Mouse (Mus musculus): Measurements from ENCODE around the gene Poln. TPM values are rescaled to one million over a fixed set of nuclear protein-coding genes. Genes with fewer than 3 reads are reported as not detected.

Poln gene
- polyA plus RNA-seq, 1 experiment from 2014 or later: 0.07 TPM

GRCm38 (mm10) chr5:34177091-34177490, 7.8 kb upstream of the Poln start:
- no peak overlapping the region for H3K4me3 ChIP-seq (ENCODE audit: low read depth, low read length)
- no peak overlapping the region for H3K9ac ChIP-seq (ENCODE audit: low read length)
- no peak overlapping the region for H3K27ac ChIP-seq (replicated peaks)
- no peaks in the 10 kb centered on the region for H3K27me3 ChIP-seq (ENCODE audit: control insufficient read depth, insufficient read depth, low read length)
- ATAC-seq (ENCODE audit: low FRiP score, low TSS enrichment) (no peak), DNase-seq (ENCODE audit: low spot score) (peak; percentile 10)
- no peaks in the 10 kb centered on the region for H3K4me1 ChIP-seq (replicated peaks; ENCODE audit: control insufficient read depth, insufficient read depth)
- peaks cover 31% of the 10 kb centered on the region for H3K36me3 ChIP-seq (ENCODE audit: control insufficient read depth, insufficient read depth, low read length)
- no peak overlapping the region for H3K4me2 ChIP-seq (replicated peaks; ENCODE audit: low read depth)
- H3K9me3 ChIP-seq (ENCODE audit: control insufficient read depth, low read length): no peaks in the 10 kb centered on the region
- no peak for TF ChIP-seq CTCF (IDR thresholded peaks at IDR 0.05; ENCODE audit: low read depth)
- 87% methylated on average over 2 of the region's 2 CpGs for WGBS

DNA sequence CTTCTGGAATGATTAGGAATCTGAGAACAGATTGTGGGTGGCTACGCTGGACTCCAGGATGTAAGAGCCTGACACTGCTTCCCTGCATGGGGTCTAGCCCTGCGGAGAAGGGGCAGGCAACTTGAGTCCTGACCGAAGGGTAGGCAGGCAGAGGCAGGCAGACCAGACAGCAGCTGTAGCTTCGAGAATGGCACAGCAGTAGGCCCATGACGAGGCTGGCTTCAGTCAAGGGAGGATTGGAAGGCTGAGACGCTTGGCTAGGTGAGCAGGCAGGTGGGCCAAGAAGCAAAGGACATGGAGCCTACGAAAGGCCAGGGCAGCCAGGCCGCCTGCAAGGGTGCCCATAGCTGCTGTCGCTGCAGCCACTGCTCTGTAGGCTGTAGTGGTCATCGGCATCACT, 7.4 kb upstream of the Poln start:
- 87% methylated on average over 10 of the region's 10 CpGs for WGBS
- Histone ChIP-seq H3K27ac (replicated peaks) (no peak overlapping the region), H3K9me3 (ENCODE audit: control insufficient read depth, low read length) (no peaks in the 10 kb centered on the region), H3K4me3 (ENCODE audit: low read depth, low read length) (no peak overlapping the region), H3K4me1 (replicated peaks; ENCODE audit: control insufficient read depth, insufficient read depth) (no peaks in the 10 kb centered on the region), H3K27me3 (ENCODE audit: control insufficient read depth, insufficient read depth, low read length) (no peaks in the 10 kb centered on the region), H3K9ac (ENCODE audit: low read length) (no peak overlapping the region), H3K4me2 (replicated peaks; ENCODE audit: low read depth) (no peak overlapping the region), H3K36me3 (ENCODE audit: control insufficient read depth, insufficient read depth, low read length) (peaks cover 31% of the 10 kb centered on the region)
- TF ChIP-seq EP300 (optimal IDR thresholded peaks at IDR 0.05) (no peak), CTCF (IDR thresholded peaks at IDR 0.05; ENCODE audit: low read depth) (no peak)
- DNase-seq (ENCODE audit: low spot score): peak; percentile 12
- ATAC-seq (ENCODE audit: low FRiP score, low TSS enrichment): peak; percentile 21; the same call in 1 of the 2 replicates

DNA sequence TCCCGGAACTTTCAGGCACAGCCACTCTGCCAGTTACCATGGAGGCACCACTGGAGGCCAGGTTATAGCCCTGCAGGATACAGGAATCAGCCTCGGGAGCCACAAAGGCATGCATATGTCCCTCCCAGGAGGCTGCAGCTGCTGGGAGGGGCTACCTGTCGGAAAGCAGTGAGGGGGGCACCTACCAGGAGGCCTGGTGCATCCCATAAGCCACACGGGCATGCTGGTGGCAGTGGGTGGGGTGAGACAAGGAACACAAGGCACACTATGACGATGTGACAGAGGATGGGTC, 6.1 kb upstream of the Poln start:
- Histone ChIP-seq H3K27me3 (ENCODE audit: control insufficient read depth, insufficient read depth, low read length) (no peaks in the 10 kb centered on the region), H3K9me3 (ENCODE audit: control insufficient read depth, low read length) (no peaks in the 10 kb centered on the region), H3K36me3 (ENCODE audit: control insufficient read depth, insufficient read depth, low read length) (peaks cover 31% of the 10 kb centered on the region), H3K4me2 (replicated peaks; ENCODE audit: low read depth) (no peak overlapping the region), H3K9ac (ENCODE audit: low read length) (no peak overlapping the region), H3K27ac (replicated peaks) (no peak overlapping the region), H3K4me1 (replicated peaks; ENCODE audit: control insufficient read depth, insufficient read depth) (no peaks in the 10 kb centered on the region), H3K4me3 (ENCODE audit: low read depth, low read length) (no peak overlapping the region)
- 40% methylated on average over 5 of the region's 5 CpGs for WGBS
- peak; percentile 11 for DNase-seq (ENCODE audit: low spot score)
- no peak for ATAC-seq (ENCODE audit: low FRiP score, low TSS enrichment)
- TF ChIP-seq EP300 (optimal IDR thresholded peaks at IDR 0.05): no peak
- no peak for TF ChIP-seq CTCF (IDR thresholded peaks at IDR 0.05; ENCODE audit: low read depth)

DNA sequence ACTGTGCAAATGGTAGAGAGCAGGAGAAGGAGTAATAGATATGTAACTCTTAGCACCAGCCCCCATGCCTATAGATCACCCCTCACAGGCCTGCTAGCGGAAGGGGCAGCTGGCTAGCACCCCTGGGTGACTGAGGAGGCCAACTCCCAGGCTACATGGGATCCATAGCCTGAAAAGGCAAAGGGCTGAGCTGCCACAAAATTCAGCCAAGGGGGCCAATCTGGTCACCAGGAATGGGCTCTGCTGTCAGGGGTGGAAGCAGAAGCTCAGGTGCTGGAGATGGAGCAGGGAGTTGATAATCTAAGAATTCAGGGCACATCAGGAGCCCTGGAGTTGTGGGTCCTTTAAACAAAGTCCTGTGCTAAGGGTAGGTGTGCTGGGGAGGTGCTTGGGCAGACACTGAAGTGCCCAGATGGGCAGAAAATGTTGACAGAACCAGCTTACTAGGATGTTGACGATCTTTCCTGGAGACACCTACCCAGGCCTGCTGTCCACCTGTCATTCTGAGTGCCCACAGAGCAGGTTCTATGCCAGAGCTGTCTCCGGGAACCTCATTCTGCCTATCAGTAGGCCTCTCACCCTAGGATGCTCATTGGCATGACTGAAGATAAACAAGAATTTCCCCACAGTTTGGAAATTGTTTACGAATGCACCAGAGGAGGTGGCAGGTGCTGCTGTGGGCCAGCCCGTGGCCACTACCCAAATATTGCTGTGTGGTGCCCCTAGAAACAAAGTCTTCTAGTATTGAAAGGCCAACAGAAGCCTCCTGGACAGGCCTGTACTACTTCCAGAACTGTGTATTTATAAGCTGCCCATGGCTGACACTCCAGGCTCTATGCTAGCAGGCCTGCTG, 5.5 kb upstream of the Poln start:
- H3K27ac ChIP-seq (replicated peaks): no peak overlapping the region
- DNase-seq (ENCODE audit: low spot score): peak; percentile 11
- H3K4me1 ChIP-seq (replicated peaks; ENCODE audit: control insufficient read depth, insufficient read depth): no peaks in the 10 kb centered on the region
- no peak overlapping the region for H3K4me3 ChIP-seq (ENCODE audit: low read depth, low read length)
- H3K27me3 ChIP-seq (ENCODE audit: control insufficient read depth, insufficient read depth, low read length): no peaks in the 10 kb centered on the region
- no peak overlapping the region for H3K4me2 ChIP-seq (replicated peaks; ENCODE audit: low read depth)
- TF ChIP-seq CTCF (IDR thresholded peaks at IDR 0.05; ENCODE audit: low read depth): no peak
- TF ChIP-seq EP300 (optimal IDR thresholded peaks at IDR 0.05): no peak
- WGBS: 69% methylated on average over 5 of the region's 5 CpGs
- no peak for ATAC-seq (ENCODE audit: low FRiP score, low TSS enrichment)
- no peaks in the 10 kb centered on the region for H3K9me3 ChIP-seq (ENCODE audit: control insufficient read depth, low read length)
- no peak overlapping the region for H3K9ac ChIP-seq (ENCODE audit: low read length)
- H3K36me3 ChIP-seq (ENCODE audit: control insufficient read depth, insufficient read depth, low read length): peaks cover 31% of the 10 kb centered on the region

- DNase-seq (ENCODE audit: low spot score): no peak
- Histone ChIP-seq H3K9ac (ENCODE audit: low read length) (no peak overlapping the region), H3K4me2 (replicated peaks; ENCODE audit: low read depth) (no peak overlapping the region), H3K4me1 (replicated peaks; ENCODE audit: control insufficient read depth, insufficient read depth) (no peaks in the 10 kb centered on the region), H3K27ac (replicated peaks) (no peak overlapping the region), H3K9me3 (ENCODE audit: control insufficient read depth, low read length) (no peaks in the 10 kb centered on the region), H3K27me3 (ENCODE audit: control insufficient read depth, insufficient read depth, low read length) (no peaks in the 10 kb centered on the region), H3K4me3 (ENCODE audit: low read depth, low read length) (no peak overlapping the region), H3K36me3 (ENCODE audit: control insufficient read depth, insufficient read depth, low read length) (peaks cover 31% of the 10 kb centered on the region)
- TF ChIP-seq CTCF (IDR thresholded peaks at IDR 0.05; ENCODE audit: low read depth) (no peak), EP300 (optimal IDR thresholded peaks at IDR 0.05) (no peak)
- ATAC-seq (ENCODE audit: low FRiP score, low TSS enrichment): no peak
- WGBS: 70% methylated on average over 2 of the region's 2 CpGs
These were observed 4.8 kb upstream of the Poln start for GRCm38 (mm10) chr5:34174021-34174420.

DNA sequence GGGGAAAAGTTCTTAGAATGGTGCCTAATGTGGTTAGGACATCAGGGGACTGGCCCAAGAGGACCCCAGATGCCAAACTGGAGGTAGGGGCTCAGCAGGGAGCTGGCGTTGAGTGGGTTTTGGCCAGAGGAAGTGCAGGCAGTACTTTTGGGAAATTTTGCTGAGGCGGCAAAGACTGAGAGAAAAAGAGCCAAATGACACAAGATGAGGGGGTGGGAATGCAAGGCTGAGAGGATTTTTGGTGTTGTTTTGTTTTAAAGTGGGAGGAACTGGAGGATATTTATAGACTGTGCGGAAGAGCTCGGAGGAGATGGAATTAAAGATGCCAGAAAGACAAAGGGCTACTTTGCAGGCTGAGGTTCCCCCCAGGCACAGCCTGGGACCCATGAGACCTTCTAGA, 1.5 kb upstream of the Poln start:
- DNase-seq (ENCODE audit: low spot score) (no peak), ATAC-seq (ENCODE audit: low FRiP score, low TSS enrichment) (no peak)
- no peaks in the 10 kb centered on the region for H3K4me1 ChIP-seq (replicated peaks; ENCODE audit: control insufficient read depth, insufficient read depth)
- no peaks in the 10 kb centered on the region for H3K27me3 ChIP-seq (ENCODE audit: control insufficient read depth, insufficient read depth, low read length)
- 0 out of 2 replicates have a peak overlapping the region, but pooled peaks have one; percentile 14 for H3K4me2 ChIP-seq (replicated peaks; ENCODE audit: low read depth)
- no peaks in the 10 kb centered on the region for H3K9me3 ChIP-seq (ENCODE audit: control insufficient read depth, low read length)
- no peak overlapping the region for H3K9ac ChIP-seq (ENCODE audit: low read length)
- 50% methylated on average over 4 of the region's 4 CpGs for WGBS
- peaks cover 14% of the 10 kb centered on the region; the same call in 1 of the 2 replicates for H3K36me3 ChIP-seq (ENCODE audit: control insufficient read depth, insufficient read depth, low read length)
- TF ChIP-seq EP300 (optimal IDR thresholded peaks at IDR 0.05): no peak
- TF ChIP-seq CTCF (IDR thresholded peaks at IDR 0.05; ENCODE audit: low read depth): no peak
- H3K27ac ChIP-seq (replicated peaks): peak overlapping the region; percentile 70
- H3K4me3 ChIP-seq (ENCODE audit: low read depth, low read length): no peak overlapping the region

Measured in stomach, postnatal 0 days (tissue).